Mouse (Mus musculus) heart, postnatal 0 days (tissue): ENCODE measurements around the gene Rps6kb1.

ENCODE experiments used
- CTCF ChIP-seq: IDR thresholded peaks from 2 replicates; pipeline ENCODE4 v1.5.1; 2016; ENCODE audit warnings: antibody characterized with exemption, control low read depth, low read depth
- EP300 ChIP-seq: IDR thresholded peaks from 2 replicates; pipeline ENCODE4 v1.6.1; 2016; ENCODE audit warnings: antibody characterized with exemption, low read depth

GRCm38 (mm10) chr11:86540476-86540845, 4.1 kb downstream of the Rps6kb1 start:
- TF ChIP-seq CTCF = no peak
- TF ChIP-seq EP300 = no peak
